Mouse (Mus musculus) olfactory bulb, adult 2 months (tissue): ENCODE measurements around the gene Lgr4.

ENCODE experiments used
- CTCF ChIP-seq: fragments of 200-500 bp; IDR thresholded peaks from 2 replicates; pipeline ENCODE4 v1.5.1; 2012; ENCODE audit warnings: low read depth, mild to moderate bottlenecking, low read length, moderate library complexity; ENCODE audit not compliant: insufficient read depth
- POLR2A ChIP-seq: fragments of 200-500 bp; IDR thresholded peaks from 2 replicates; pipeline ENCODE4 v1.6.1; 2012; ENCODE audit warnings: mild to moderate bottlenecking, low read depth, low read length, moderate library complexity; ENCODE audit not compliant: insufficient read depth

- no peak for TF ChIP-seq POLR2A
- no peak for TF ChIP-seq CTCF
Measured at GRCm38 (mm10) chr2:109984930-109985329, 67.5 kb downstream of the Lgr4 start.
